Mouse (Mus musculus): ENCODE measurements around the gene Adam19.

GRCm38 (mm10) chr11:46041607-46042267 is 14.1 kb upstream of the Adam19 start:
- TF ChIP-seq CTCF (IDR thresholded peaks at IDR 0.05; ENCODE audit: control insufficient read depth, insufficient read depth, insufficient read length) (no peak), MYOG (IDR thresholded peaks at IDR 0.05; ENCODE audit: control insufficient read depth, extremely low read depth, insufficient read length) (no peak), MYOD1 (IDR thresholded peaks at IDR 0.05; ENCODE audit: control insufficient read depth, insufficient read length, low read depth) (no peak), MAX (IDR thresholded peaks at IDR 0.05) (no peak)

Data from C2C12 (cell line).